Comparison of ENCODE assay signal across 22 mouse cellular contexts in genomic region chr6:143119325-143119724, GRCm38 (mm10). TPM values are rescaled to one million over a fixed set of nuclear protein-coding genes. Genes with fewer than 3 reads are reported as not detected.
DNase-seq lines count a peak whose midpoint lies in the region; ATAC-seq and TF ChIP-seq lines count a peak whose summit lies in the region.
"Had no signal": no experiment of that assay in that cellular context is flagged by ENCODE, and none has a peak within 500 bp of the region (broad histone marks: within the 10 kb centered on the region; RNA-seq: fewer than 3 reads in every experiment).

No protein-coding gene starts in this region.

- WGBS in stomach, postnatal 0 days = 90% methylated on average over 6 of the region's 6 CpGs

- no peak for DNase-seq in frontal cortex, postnatal 14 days (ENCODE audit: low spot score in 2 of 2)
- DNase-seq in left cerebral cortex, adult 11 months (ENCODE audit: low spot score) = peak; percentile 22
- DNase-seq in left cerebral cortex, postnatal 14 days (ENCODE audit: low spot score in 2 of 2) = no peak
- peak; percentile 64 for DNase-seq in brain, adult 2 months (ENCODE audit: low read depth, low spot score)
- no peak for DNase-seq in stomach, postnatal 0 days (ENCODE audit: low spot score)
- DNase-seq: adrenal gland, adult 2 months; adrenal gland, adult 8-10 months; adrenal gland, postnatal 10 days; adrenal gland, postnatal 14 days; adrenal gland, postnatal 25 days; adrenal gland, postnatal 36 days; B cell, adult 2 months; cerebellum, adult 11 months; cerebellum, adult 11-12 months; cerebellum, adult 18-20 months; cerebellum, adult 2 months had no signal

- ATAC-seq in frontal cortex, adult (ENCODE audit: low TSS enrichment) = peak; percentile 90
- ATAC-seq in stomach, postnatal 0 days (ENCODE audit: low FRiP score, low TSS enrichment) = no peak
- ATAC-seq: activated CD4-positive, CD25-positive, alpha-beta regulatory T cell, adult 4 months; CD4-positive, CD25-positive, alpha-beta regulatory T cell, adult 4 months; Patski had no signal

- H3K4me1 ChIP-seq in stomach, postnatal 0 days (replicated peaks; ENCODE audit: control insufficient read depth, insufficient read depth) = no peaks in the 10 kb centered on the region

- H3K4me3 ChIP-seq in stomach, postnatal 0 days (ENCODE audit: low read depth, low read length) = no peak overlapping the region

- no peak for TF ChIP-seq EP300 in stomach, postnatal 0 days (optimal IDR thresholded peaks at IDR 0.05)

- TF ChIP-seq CTCF in stomach, postnatal 0 days (IDR thresholded peaks at IDR 0.05; ENCODE audit: low read depth) = no peak

- no peaks in the 10 kb centered on the region for H3K36me3 ChIP-seq in stomach, postnatal 0 days (ENCODE audit: control insufficient read depth, insufficient read depth, low read length)
- H3K36me3 ChIP-seq: G1E had no signal

- no peak overlapping the region for H3K9ac ChIP-seq in stomach, postnatal 0 days (ENCODE audit: low read length)

- no peaks in the 10 kb centered on the region for H3K27me3 ChIP-seq in stomach, postnatal 0 days (ENCODE audit: control insufficient read depth, insufficient read depth, low read length)
- H3K27me3 ChIP-seq: CH12.LX, Patski had no signal

- H3K9me3 ChIP-seq in stomach, postnatal 0 days (ENCODE audit: control insufficient read depth, low read length) = no peaks in the 10 kb centered on the region
- H3K9me3 ChIP-seq: G1E had no signal

- intact Hi-C loops in left cerebral cortex, postnatal 14 days (cut with DNase I) = no loop called here

- H3K4me2 ChIP-seq in stomach, postnatal 0 days (replicated peaks; ENCODE audit: low read depth) = no peak overlapping the region

- H3K27ac ChIP-seq in stomach, postnatal 0 days (replicated peaks) = no peak overlapping the region

RNA-seq across cellular contexts. Expression of gene C2cd5, which starts 19.4 kb away (rescaled TPM):
- 10 to 100 TPM; 69.6 to 73.5 TPM for total RNA-seq in left cerebral cortex, postnatal 14 days (2021)
- 7.7 and 8.3 TPM in 2 replicates for polyA plus RNA-seq in stomach, postnatal 0 days (2015; fragmentation: Nextera tagmentation; extraction: Ambion mirVana)

RNA-seq across cellular contexts. Expression of gene Etnk1, which starts 47.7 kb away (rescaled TPM):
- 100 to 1,000 TPM; 161 to 170 TPM for total RNA-seq in left cerebral cortex, postnatal 14 days (2021)
- 10.7 and 11.0 TPM in 2 replicates for polyA plus RNA-seq in stomach, postnatal 0 days (2015; fragmentation: Nextera tagmentation; extraction: Ambion mirVana)

Comparison
In these comparisons a context has a peak if more than half of its experiments do, and no peak if none do; other contexts are left out.
1. DNase-seq: peak in left cerebral cortex, adult 11 months (single experiment) and brain, adult 2 months (single experiment); none in frontal cortex, postnatal 14 days (0 of 2), left cerebral cortex, postnatal 14 days (0 of 2) and stomach, postnatal 0 days (single experiment).